ENCODE assay signal across 19 mouse cellular contexts in the genomic region with DNA sequence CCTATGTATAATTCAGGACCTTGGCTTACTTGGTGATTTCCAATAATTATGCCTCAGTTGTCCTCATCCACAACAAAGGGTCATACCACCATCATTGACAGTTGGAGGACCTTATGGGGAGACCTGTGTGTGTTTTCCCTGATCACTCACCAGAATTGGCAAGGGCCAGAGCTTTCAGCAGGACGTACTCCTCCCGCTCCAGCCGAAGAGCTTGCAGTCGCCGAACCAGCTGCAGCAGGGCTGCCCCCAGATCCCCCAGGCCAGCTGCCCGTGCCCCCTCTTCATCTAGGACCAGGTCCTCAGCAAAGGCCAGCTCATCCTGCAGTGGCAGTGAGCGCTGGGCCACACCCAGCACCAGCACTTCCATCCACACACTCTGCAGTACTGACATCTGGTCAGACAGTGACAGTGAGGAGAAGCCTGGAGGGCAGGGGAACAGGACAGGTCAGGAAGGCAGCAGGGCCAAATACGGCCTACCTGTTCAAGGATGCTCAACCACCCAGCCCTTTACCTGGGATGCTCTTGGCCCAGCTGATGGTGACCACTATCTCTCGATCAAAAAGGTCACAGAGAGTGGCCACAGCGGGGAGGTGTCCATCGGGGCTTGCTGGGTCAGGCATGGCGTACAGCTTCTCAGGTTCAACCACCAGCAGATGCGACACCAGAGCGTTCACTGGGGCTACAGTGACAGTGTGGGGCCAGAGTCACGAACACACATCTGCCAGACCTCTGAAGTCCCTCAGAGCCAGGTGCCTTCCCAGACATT. TPM values are rescaled to one million over a fixed set of nuclear protein-coding genes. Genes with fewer than 3 reads are reported as not detected.
A peak's percentile ranks its signal among the peaks of the same experiment; 100 is the strongest.
DNase-seq lines count a peak whose midpoint lies in the region; ATAC-seq and TF ChIP-seq lines count a peak whose summit lies in the region.
"Had no signal": no experiment of that assay in that cellular context is flagged by ENCODE, and none has a peak within 500 bp of the region (broad histone marks: within the 10 kb centered on the region; RNA-seq: fewer than 3 reads in every experiment).

No protein-coding gene starts in this region.

- no peak overlapping the region for H3K4me3 ChIP-seq in layer of hippocampus, adult 2 months
- 0 out of 2 replicates have a peak overlapping the region, but pooled peaks have one; percentile 0 for H3K4me3 ChIP-seq in midbrain, embryonic 12.5 days
- H3K4me3 ChIP-seq in midbrain, embryonic 15.5 days: no peak overlapping the region
- no peak overlapping the region for H3K4me3 ChIP-seq in myocyte
- H3K4me3 ChIP-seq: neural tube, embryonic 12.5 days had no signal

- peaks cover 21% of the 10 kb centered on the region for H3K79me2 ChIP-seq in myocyte (ENCODE audit: control insufficient read depth, insufficient read depth)

- no peak overlapping the region for H3ac ChIP-seq in myocyte (ENCODE audit: control insufficient read depth, insufficient read length)

- no peak overlapping the region for H3K4me2 ChIP-seq in midbrain, embryonic 12.5 days (replicated peaks)
- H3K4me2 ChIP-seq in midbrain, embryonic 15.5 days: no peak overlapping the region
- no peak overlapping the region for H3K4me2 ChIP-seq in myocyte (ENCODE audit: low read depth)

- no peak overlapping the region for H3K9ac ChIP-seq in midbrain, embryonic 12.5 days (replicated peaks)
- H3K9ac ChIP-seq in midbrain, embryonic 15.5 days: no peak overlapping the region
- H3K9ac ChIP-seq: neural tube, embryonic 12.5 days had no signal

- peak; percentile 24 for DNase-seq in cerebellum, adult 8-10 months
- DNase-seq in cerebellum, adult 11 months: no peak
- no peak for DNase-seq in layer of hippocampus, adult 2 months (ENCODE audit: low spot score in 2 of 2)
- no peak for DNase-seq in layer of hippocampus, postnatal 36 days
- no peak for DNase-seq in retina, postnatal 1 day
- DNase-seq: adrenal gland, postnatal 25 days; gastrocnemius, postnatal 10 days; kidney, adult 9 months; left cerebral cortex, postnatal 4 days; lung, adult 2 months had no signal

- H3K4me1 ChIP-seq in midbrain, embryonic 12.5 days: peaks cover 28% of the 10 kb centered on the region
- peaks cover 32% of the 10 kb centered on the region for H3K4me1 ChIP-seq in midbrain, embryonic 15.5 days

- peaks cover 34% of the 10 kb centered on the region for H3K36me3 ChIP-seq in midbrain, embryonic 12.5 days
- peaks cover 18% of the 10 kb centered on the region for H3K36me3 ChIP-seq in midbrain, embryonic 15.5 days (replicated peaks)
- H3K36me3 ChIP-seq in myocyte (ENCODE audit: control insufficient read depth, insufficient read depth): peaks cover 11% of the 10 kb centered on the region

- peak overlapping the region; percentile 59; the same call in 1 of the 2 replicates for H3K27ac ChIP-seq in layer of hippocampus, adult 2 months
- no peak overlapping the region for H3K27ac ChIP-seq in midbrain, embryonic 12.5 days (replicated peaks)
- no peak overlapping the region for H3K27ac ChIP-seq in midbrain, embryonic 15.5 days
- H3K27ac ChIP-seq: embryonic facial prominence, embryonic 13.5 days; macrophage; neural tube, embryonic 12.5 days had no signal

- no peaks in the 10 kb centered on the region for H3K27me3 ChIP-seq in midbrain, embryonic 12.5 days
- no peaks in the 10 kb centered on the region for H3K27me3 ChIP-seq in midbrain, embryonic 15.5 days (replicated peaks)
- H3K27me3 ChIP-seq in myocyte (ENCODE audit: control insufficient read depth, insufficient read depth, insufficient read length): no peaks in the 10 kb centered on the region
- H3K27me3 ChIP-seq: embryonic facial prominence, embryonic 13.5 days; neural tube, embryonic 12.5 days had no signal

- no peaks in the 10 kb centered on the region for H3K9me3 ChIP-seq in midbrain, embryonic 12.5 days
- H3K9me3 ChIP-seq in midbrain, embryonic 15.5 days: no peaks in the 10 kb centered on the region
- H3K9me3 ChIP-seq: embryonic facial prominence, embryonic 13.5 days; neural tube, embryonic 12.5 days had no signal

- WGBS in midbrain, embryonic 12.5 days: 94% methylated on average over 15 of the region's 15 CpGs
- WGBS in midbrain, embryonic 15.5 days: 91% methylated on average over 15 of the region's 15 CpGs

- TF ChIP-seq CTCF in layer of hippocampus, adult 2 months (conservative IDR thresholded peaks at IDR 0.05): no peak

- no peak for ATAC-seq in midbrain, embryonic 12.5 days (ENCODE audit: low FRiP score, low read depth)
- no peak for ATAC-seq in midbrain, embryonic 15.5 days (replicated peaks)
- ATAC-seq: midbrain, embryonic 16.5 days had no signal

- no peak for TF ChIP-seq POLR2A in myocyte (IDR thresholded peaks at IDR 0.05; ENCODE audit: insufficient read length, low read depth)

TF ChIP-seq in myocyte, 11 proteins besides CTCF, POLR2A, EP300 and RAD21:
- TF ChIP-seq USF1 (IDR thresholded peaks at IDR 0.05; ENCODE audit: low read depth): no peak
- peak; percentile 2 for TF ChIP-seq POLR2AphosphoS2 (IDR thresholded peaks at IDR 0.05; ENCODE audit: insufficient read length, low read depth)
- no peak for TF ChIP-seq SRF (IDR thresholded peaks at IDR 0.05; ENCODE audit: control insufficient read depth, insufficient read length, low read depth)

RNA-seq across cellular contexts. Expression of gene Prdx5, which starts 2.5 kb away (rescaled TPM):
- 100 to 1,000 TPM; 361 to 395 TPM for total RNA-seq in layer of hippocampus, adult 2 months (2021)
- 100 to 1,000 TPM; 368 to 411 TPM for total RNA-seq in layer of hippocampus, postnatal 36 days (2021)
- 172 and 191 TPM in 2 replicates for polyA plus RNA-seq in midbrain, embryonic 12.5 days (2016; fragmentation: Nextera tagmentation; extraction: Ambion mirVana)
- polyA plus RNA-seq in midbrain, embryonic 15.5 days (2015; fragmentation: Nextera tagmentation; extraction: Ambion mirVana): 325 and 351 TPM in 2 replicates
- polyA plus RNA-seq in myocyte (2012; fragmentation: generic; extraction: Trizol): 276 TPM

RNA-seq across cellular contexts. Expression of gene Trmt112, which starts 2.9 kb away (rescaled TPM):
- 10 to 100 TPM; 48.4 to 49.3 TPM for total RNA-seq in layer of hippocampus, adult 2 months (2021)
- 10 to 100 TPM; 46.5 to 48.1 TPM for total RNA-seq in layer of hippocampus, postnatal 36 days (2021)
- 129 and 139 TPM in 2 replicates for polyA plus RNA-seq in midbrain, embryonic 12.5 days (2016; fragmentation: Nextera tagmentation; extraction: Ambion mirVana)
- 101 and 105 TPM in 2 replicates for polyA plus RNA-seq in midbrain, embryonic 15.5 days (2015; fragmentation: Nextera tagmentation; extraction: Ambion mirVana)
- 281 TPM for polyA plus RNA-seq in myocyte (2012; fragmentation: generic; extraction: Trizol)

RNA-seq across cellular contexts. Expression of gene Esrra, which starts 9.2 kb away (rescaled TPM):
- 10 to 100 TPM; 56.9 to 63.4 TPM for total RNA-seq in layer of hippocampus, adult 2 months (2021)
- total RNA-seq in layer of hippocampus, postnatal 36 days (2021): 10 to 100 TPM; 57.0 to 59.8 TPM
- 13.9 and 14.3 TPM in 2 replicates for polyA plus RNA-seq in midbrain, embryonic 12.5 days (2016; fragmentation: Nextera tagmentation; extraction: Ambion mirVana)
- 16.2 and 18.9 TPM in 2 replicates for polyA plus RNA-seq in midbrain, embryonic 15.5 days (2015; fragmentation: Nextera tagmentation; extraction: Ambion mirVana)
- polyA plus RNA-seq in myocyte (2012; fragmentation: generic; extraction: Trizol): 52.7 TPM

RNA-seq across cellular contexts. Expression of gene Catsperz, which starts 12.8 kb away (rescaled TPM):
- 10 to 100 TPM; 10.8 to 12.5 TPM for total RNA-seq in layer of hippocampus, adult 2 months (2021)
- 10 to 100 TPM; 12.2 to 13.7 TPM for total RNA-seq in layer of hippocampus, postnatal 36 days (2021)
- 0.68 and 0.97 TPM in 2 replicates for polyA plus RNA-seq in midbrain, embryonic 12.5 days (2016; fragmentation: Nextera tagmentation; extraction: Ambion mirVana)
- polyA plus RNA-seq in midbrain, embryonic 15.5 days (2015; fragmentation: Nextera tagmentation; extraction: Ambion mirVana): 1.1 and 1.3 TPM in 2 replicates
- 0.28 TPM for polyA plus RNA-seq in myocyte (2012; fragmentation: generic; extraction: Trizol)
- total RNA-seq: adrenal gland, postnatal 25 days; gastrocnemius, postnatal 10 days; heart, adult 8-10 months had no signal
- polyA plus RNA-seq: hindbrain, embryonic 11.5 days; macrophage had no signal

RNA-seq across cellular contexts. Expression of gene Kcnk4, which starts 21.9 kb away (rescaled TPM):
- 10 to 100 TPM; 15.3 to 18.2 TPM for total RNA-seq in layer of hippocampus, adult 2 months (2021)
- 10 to 100 TPM; 19.8 to 21.7 TPM for total RNA-seq in layer of hippocampus, postnatal 36 days (2021)
- 0.19 and 0.52 TPM in 2 replicates for polyA plus RNA-seq in midbrain, embryonic 12.5 days (2016; fragmentation: Nextera tagmentation; extraction: Ambion mirVana)
- polyA plus RNA-seq in midbrain, embryonic 15.5 days (2015; fragmentation: Nextera tagmentation; extraction: Ambion mirVana): 4.7 and 5.0 TPM in 2 replicates
- 0.12 TPM for polyA plus RNA-seq in myocyte (2012; fragmentation: generic; extraction: Trizol)
- total RNA-seq: gastrocnemius, postnatal 10 days; heart, adult 8-10 months had no signal
- polyA plus RNA-seq: macrophage had no signal
